Mouse (Mus musculus) heart, postnatal 0 days (tissue): ENCODE measurements around the gene Klhdc4. TPM values are rescaled to one million over a fixed set of nuclear protein-coding genes. Genes with fewer than 3 reads are reported as not detected.
A peak's percentile ranks its signal among the peaks of the same experiment; 100 is the strongest.

Experiments used
- ATAC-seq: fragments of 200-750 bp; cut with Nextera tagmentation; 2 replicates; pipeline ENCODE4 v1.8.0; 2017; ENCODE audit warnings: low read depth, moderate number of reproducible peaks, moderate library complexity; ENCODE audit not compliant: insufficient read depth
- DNase-seq: peaks from one replicate; pipeline ENCODE4 v3.0.0-alpha.2; 2016; ENCODE audit warnings: low spot score
- H3K27ac ChIP-seq: fragments of 300-500 bp; sonication (generic); 2 replicates; pipeline ENCODE4 v1.5.1; 2014; ENCODE audit warnings: low read depth, mild to moderate bottlenecking
- H3K27me3 ChIP-seq: fragments of 300-500 bp; sonication (generic); 2 replicates; pipeline ENCODE4 v1.6.1; 2014; ENCODE audit warnings: low read length, mixed read lengths; ENCODE audit not compliant: control insufficient read depth, insufficient read depth
- H3K36me3 ChIP-seq: fragments of 300-500 bp; sonication (generic); replicated peaks from 2 replicates; pipeline ENCODE4 v1.6.1; 2014; ENCODE audit warnings: low read length, mixed read lengths; ENCODE audit not compliant: control insufficient read depth, insufficient read depth
- H3K4me1 ChIP-seq: fragments of 300-500 bp; sonication (generic); 2 replicates; pipeline ENCODE4 v1.6.1; 2014; ENCODE audit warnings: antibody characterized with exemption; ENCODE audit not compliant: control insufficient read depth, insufficient read depth
- H3K4me2 ChIP-seq: fragments of 300-500 bp; sonication (generic); 2 replicates; pipeline ENCODE4 v1.6.1; 2014; ENCODE audit warnings: low read depth, mild to moderate bottlenecking, low read length, moderate library complexity
- H3K4me3 ChIP-seq: fragments of 300-500 bp; sonication (generic); 2 replicates; pipeline ENCODE4 v1.5.1; 2014; ENCODE audit warnings: low read depth, low read length
- H3K9ac ChIP-seq: fragments of 300-500 bp; sonication (generic); replicated peaks from 2 replicates; pipeline ENCODE4 v1.6.1; 2014; ENCODE audit warnings: low read depth, low read length, mixed read lengths
- H3K9me3 ChIP-seq: fragments of 300-500 bp; sonication (generic); replicated peaks from 2 replicates; pipeline ENCODE4 v1.6.1; 2016; ENCODE audit warnings: low read length; ENCODE audit not compliant: control insufficient read depth
- CTCF ChIP-seq: IDR thresholded peaks from 2 replicates; pipeline ENCODE4 v1.5.1; 2016; ENCODE audit warnings: antibody characterized with exemption, control low read depth, low read depth
- EP300 ChIP-seq: IDR thresholded peaks from 2 replicates; pipeline ENCODE4 v1.6.1; 2016; ENCODE audit warnings: antibody characterized with exemption, low read depth
- WGBS: fragments of 180-500 bp; shearing (Covaris S2); extraction: QIAGEN DNeasy Blood & Tissue Kit; methylation state at CpG from one replicate; pipeline ENCODE4 v1.1.7; 2014; 5-methylcytosine and 5-hydroxymethylcytosine counted together
- polyA plus RNA-seq: library from polyadenylated mRNA; unstranded; fragments of >200 nt; fragmentation: Nextera tagmentation; extraction: Ambion mirVana; gene quantifications from 2 replicates; pipeline ENCODE4 v1.2.1, GENCODE M21; 2015
- total RNA-seq: library from RNA; depleted of rRNA; stranded (reverse); fragments of >200 nt; gene quantifications from 2 replicates; pipeline ENCODE4 v1.2.3, GENCODE M21; 2014; ENCODE audit warnings: low replicate concordance

Klhdc4 gene
- total and polyA plus RNA-seq, 2 experiments from 2014 or later = 9.4 to 13.9 TPM

GRCm38 (mm10) chr8:121832061-121832460 lies 2.7 kb upstream of the Klhdc4 start:
- Histone ChIP-seq H3K36me3 (no peaks in the 10 kb centered on the region), H3K4me2 (no peak overlapping the region), H3K9ac (no peak overlapping the region), H3K9me3 (no peaks in the 10 kb centered on the region), H3K4me3 (no peak overlapping the region), H3K27ac (no peak overlapping the region), H3K4me1 (peaks cover 16% of the 10 kb centered on the region), H3K27me3 (no peaks in the 10 kb centered on the region)
- no peak for TF ChIP-seq EP300
- no peak for TF ChIP-seq CTCF
- ATAC-seq (no peak), DNase-seq (no peak)
- WGBS = 63% methylated on average over 2 of the region's 2 CpGs

GRCm38 (mm10) chr8:121829777-121830362 lies 501 bp upstream of the Klhdc4 start:
- WGBS = 18% methylated on average over 18 of the region's 18 CpGs
- Histone ChIP-seq H3K27ac (peak overlapping the region; percentile 58), H3K9ac (peak overlapping the region; percentile 75), H3K36me3 (no peaks in the 10 kb centered on the region), H3K9me3 (no peaks in the 10 kb centered on the region), H3K4me1 (peaks cover 16% of the 10 kb centered on the region), H3K27me3 (no peaks in the 10 kb centered on the region), H3K4me2 (peak overlapping the region; percentile 85), H3K4me3 (peak overlapping the region; percentile 81)
- ATAC-seq (peak; percentile 62), DNase-seq (no peak)
- no peak for TF ChIP-seq CTCF
- TF ChIP-seq EP300 = no peak

DNA sequence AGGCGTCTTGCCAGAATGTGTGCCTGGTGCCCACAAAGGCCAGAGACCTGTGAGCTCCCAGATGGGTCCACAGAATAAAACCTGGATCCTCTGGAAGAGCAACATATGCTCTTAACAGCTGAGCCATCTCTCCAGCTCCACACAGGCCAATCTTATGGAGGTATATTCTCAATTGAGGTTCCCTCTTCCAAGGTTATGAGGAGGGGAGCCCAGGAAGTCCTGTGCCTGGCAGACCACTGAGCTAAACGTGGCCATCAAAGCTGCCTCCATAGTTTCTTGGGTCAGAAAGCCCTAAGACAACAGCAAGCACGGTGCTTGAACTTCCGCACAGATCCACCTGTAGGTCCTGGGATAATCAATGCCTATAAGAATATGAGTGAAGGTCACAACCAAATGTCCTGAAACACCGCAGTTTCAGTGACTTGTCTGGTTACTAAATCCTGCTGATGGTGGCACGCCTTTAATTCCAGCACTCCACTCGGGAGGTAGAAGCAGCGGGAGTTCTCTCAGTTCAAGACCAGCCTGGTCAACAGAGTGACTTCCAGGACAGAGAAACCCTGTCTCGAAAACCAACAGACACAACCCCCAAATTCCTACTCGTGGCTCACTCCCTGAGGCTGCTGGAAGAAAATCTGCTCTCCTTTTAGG lies 869 bp downstream of the Klhdc4 start:
- Histone ChIP-seq H3K4me1 (peaks cover 16% of the 10 kb centered on the region), H3K4me3 (peak overlapping the region; percentile 81), H3K4me2 (peak overlapping the region; percentile 85), H3K36me3 (no peaks in the 10 kb centered on the region), H3K9me3 (no peaks in the 10 kb centered on the region), H3K9ac (peak overlapping the region; percentile 75), H3K27ac (no peak overlapping the region), H3K27me3 (no peaks in the 10 kb centered on the region)
- 30% methylated on average over 10 of the region's 10 CpGs for WGBS
- TF ChIP-seq EP300 (no peak), CTCF (no peak)
- DNase-seq (no peak), ATAC-seq (no peak)

GRCm38 (mm10) chr8:121827726-121828125 lies 1.6 kb downstream of the Klhdc4 start:
- WGBS = 89% methylated on average over 5 of the region's 5 CpGs
- Histone ChIP-seq H3K9ac (no peak overlapping the region), H3K4me3 (no peak overlapping the region), H3K4me2 (no peak overlapping the region), H3K4me1 (peaks cover 16% of the 10 kb centered on the region), H3K27me3 (no peaks in the 10 kb centered on the region), H3K27ac (no peak overlapping the region), H3K36me3 (no peaks in the 10 kb centered on the region), H3K9me3 (no peaks in the 10 kb centered on the region)
- ATAC-seq (no peak), DNase-seq (no peak)
- TF ChIP-seq CTCF (no peak), EP300 (no peak)

DNA sequence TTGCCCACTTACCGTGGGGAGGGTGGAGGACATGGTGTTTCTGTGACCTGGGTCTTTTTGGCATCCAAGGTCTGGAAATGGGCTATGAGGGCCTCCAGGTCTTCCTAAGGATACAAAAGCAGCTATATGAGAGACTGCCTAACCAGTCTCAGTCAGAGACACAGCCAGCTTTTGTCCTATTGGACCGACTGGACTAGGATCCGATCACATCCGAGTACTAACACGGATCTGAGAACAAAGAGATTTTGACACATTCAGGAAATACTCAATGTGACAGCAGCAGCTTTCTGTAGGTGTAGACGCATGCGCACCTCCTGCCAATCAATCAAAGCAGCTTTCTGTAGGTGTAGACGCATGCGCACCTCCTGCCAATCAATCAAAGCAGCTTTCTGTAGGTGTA lies 7.6 kb downstream of the Klhdc4 start:
- no peak for TF ChIP-seq EP300
- no peak for TF ChIP-seq CTCF
- H3K27ac ChIP-seq = no peak overlapping the region
- peaks cover 14% of the 10 kb centered on the region for H3K36me3 ChIP-seq
- DNase-seq = no peak
- no peak overlapping the region for H3K4me3 ChIP-seq
- no peak overlapping the region for H3K4me2 ChIP-seq
- no peak overlapping the region for H3K9ac ChIP-seq
- H3K27me3 ChIP-seq = no peaks in the 10 kb centered on the region
- H3K9me3 ChIP-seq = no peaks in the 10 kb centered on the region
- WGBS = 85% methylated on average over 8 of the region's 9 CpGs
- no peaks in the 10 kb centered on the region for H3K4me1 ChIP-seq
- no peak for ATAC-seq
